Mouse (Mus musculus) liver, embryonic 13.5 days (tissue): Measurements from ENCODE around the gene Pde11a. TPM values are rescaled to one million over a fixed set of nuclear protein-coding genes. Genes with fewer than 3 reads are reported as not detected.

Source experiments
- ATAC-seq: fragments of 200-750 bp; cut with Nextera tagmentation; 2 replicates; pipeline ENCODE4 v1.8.0; 2017; ENCODE audit warnings: low read depth, mild to moderate bottlenecking, moderate number of reproducible peaks, moderate library complexity
- DNase-seq: peaks from one replicate; pipeline ENCODE4 v3.0.0; 2022
- H3K27ac ChIP-seq: fragments of 300-500 bp; sonication (generic); 2 replicates; pipeline ENCODE4 v1.5.1; 2015; ENCODE audit warnings: moderate library complexity, mild to moderate bottlenecking, inconsistent platforms
- H3K27me3 ChIP-seq: fragments of 300-500 bp; sonication (generic); 2 replicates; pipeline ENCODE4 v1.6.1; 2015; ENCODE audit warnings: mild to moderate bottlenecking, inconsistent platforms
- H3K36me3 ChIP-seq: fragments of 300-500 bp; sonication (generic); 2 replicates; pipeline ENCODE4 v1.6.1; 2015; ENCODE audit warnings: mild to moderate bottlenecking, inconsistent platforms
- H3K4me1 ChIP-seq: fragments of 300-500 bp; sonication (generic); replicated peaks from 2 replicates; pipeline ENCODE4 v1.6.1; 2015; ENCODE audit warnings: inconsistent platforms
- H3K4me2 ChIP-seq: fragments of 300-500 bp; sonication (generic); 2 replicates; pipeline ENCODE4 v1.6.1; 2015; ENCODE audit warnings: inconsistent platforms, mild to moderate bottlenecking, moderate library complexity
- H3K4me3 ChIP-seq: fragments of 300-500 bp; sonication (generic); replicated peaks from 2 replicates; pipeline ENCODE4 v1.5.1; 2015; ENCODE audit warnings: mild to moderate bottlenecking, inconsistent platforms
- H3K9ac ChIP-seq: fragments of 300-500 bp; sonication (generic); 2 replicates; pipeline ENCODE4 v1.6.1; 2015; ENCODE audit warnings: mild to moderate bottlenecking, inconsistent platforms
- H3K9me3 ChIP-seq: fragments of 300-500 bp; sonication (generic); replicated peaks from 2 replicates; pipeline ENCODE4 v1.6.1; 2016; ENCODE audit warnings: inconsistent platforms
- WGBS: fragments of 180-500 bp; shearing (Covaris S2); methylation state at CpG from one replicate; pipeline ENCODE4 v1.1.7; 2015; ENCODE audit not compliant: insufficient replicate concordance; 5-methylcytosine and 5-hydroxymethylcytosine counted together
- polyA plus RNA-seq: library from polyadenylated mRNA; unstranded; fragments of >200 nt; fragmentation: Nextera tagmentation; extraction: Ambion mirVana; gene quantifications from 2 replicates; pipeline ENCODE4 v1.2.1, GENCODE M21; 2015

The Pde11a gene
- polyA plus RNA-seq, 1 experiment from 2014 or later: not detected

- no peaks in the 10 kb centered on the region for H3K4me1 ChIP-seq
- WGBS: 27% methylated on average over 3 of the region's 3 CpGs
These were observed 205.6 kb downstream of the Pde11a start for GRCm38 (mm10) chr2:76132983-76133382.

DNA sequence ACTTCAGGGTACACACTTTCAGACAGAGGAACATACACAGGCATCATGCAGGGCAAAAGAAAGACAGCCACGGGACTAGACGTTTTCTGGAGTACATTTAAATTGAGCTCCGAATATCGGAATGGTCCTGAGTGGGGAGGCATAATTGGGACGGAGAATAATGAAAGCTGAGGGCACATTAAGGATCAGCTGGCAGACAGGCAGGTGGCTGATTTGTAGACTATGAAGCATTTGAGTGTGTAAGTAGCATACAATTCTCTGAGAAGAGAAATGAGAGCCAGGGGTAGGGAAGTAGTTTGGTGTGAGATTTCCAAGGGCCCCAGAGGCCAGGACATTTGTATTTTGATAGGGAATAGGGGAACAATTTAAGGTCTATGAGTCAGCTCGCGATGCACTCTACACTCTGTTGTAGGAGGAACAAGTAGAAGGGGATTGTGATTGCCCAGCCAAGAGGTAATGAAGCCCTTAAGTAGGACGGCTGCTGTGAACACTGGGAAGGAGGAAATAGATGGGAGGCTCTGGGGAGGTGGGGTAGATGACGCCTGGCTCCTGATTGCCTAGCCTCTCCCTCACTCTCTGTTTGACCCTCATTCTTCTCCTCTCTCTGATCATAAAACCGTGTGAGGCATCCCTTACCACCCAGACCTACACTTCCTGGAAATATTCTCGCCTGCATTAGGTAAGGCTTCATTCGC, 208.5 kb downstream of the Pde11a start:
- H3K36me3 ChIP-seq: no peaks in the 10 kb centered on the region
- H3K27ac ChIP-seq: no peak overlapping the region
- H3K4me2 ChIP-seq: no peak overlapping the region
- H3K9me3 ChIP-seq: no peaks in the 10 kb centered on the region
- no peaks in the 10 kb centered on the region for H3K4me1 ChIP-seq
- H3K9ac ChIP-seq: no peak overlapping the region
- 55% methylated on average over 12 of the region's 12 CpGs for WGBS
- ATAC-seq (no peak), DNase-seq (no peak)
- H3K4me3 ChIP-seq: no peak overlapping the region
- H3K27me3 ChIP-seq: no peaks in the 10 kb centered on the region

More at GRCm38 (mm10) chr2:76132983-76133382, 205.6 kb downstream of the Pde11a start:
- Histone ChIP-seq H3K4me3 (no peak overlapping the region), H3K9ac (no peak overlapping the region), H3K4me2 (no peak overlapping the region), H3K27ac (no peak overlapping the region), H3K9me3 (no peaks in the 10 kb centered on the region), H3K36me3 (no peaks in the 10 kb centered on the region), H3K27me3 (no peaks in the 10 kb centered on the region)
- ATAC-seq (no peak), DNase-seq (no peak)

DNA sequence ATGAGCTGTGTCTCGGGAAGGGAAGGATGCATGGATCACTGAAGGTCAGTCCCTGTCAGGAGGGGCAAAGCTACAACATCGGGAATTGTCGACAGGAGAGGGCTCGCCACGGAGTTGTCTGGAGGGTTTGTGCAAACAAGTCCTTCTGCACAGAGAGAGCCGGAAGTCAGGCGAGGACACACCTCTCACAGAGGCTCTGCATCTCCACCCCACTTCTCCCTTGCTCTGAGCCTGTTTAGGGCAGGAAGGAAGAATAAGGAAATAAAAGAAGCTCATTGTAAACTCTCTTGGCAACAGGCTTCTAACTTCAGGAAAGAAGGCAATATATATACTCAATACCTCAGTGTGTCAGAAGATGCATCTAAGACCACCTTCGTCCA, 209.5 kb downstream of the Pde11a start:
- DNase-seq (no peak), ATAC-seq (no peak)
- no peaks in the 10 kb centered on the region for H3K9me3 ChIP-seq
- no peaks in the 10 kb centered on the region for H3K4me1 ChIP-seq
- no peaks in the 10 kb centered on the region for H3K36me3 ChIP-seq
- WGBS: 31% methylated on average over 8 of the region's 8 CpGs
- H3K9ac ChIP-seq: no peak overlapping the region
- no peaks in the 10 kb centered on the region for H3K27me3 ChIP-seq
- no peak overlapping the region for H3K27ac ChIP-seq
- peak overlapping the region; percentile 14; the same call in 1 of the 2 replicates for H3K4me2 ChIP-seq
- H3K4me3 ChIP-seq: no peak overlapping the region

DNA sequence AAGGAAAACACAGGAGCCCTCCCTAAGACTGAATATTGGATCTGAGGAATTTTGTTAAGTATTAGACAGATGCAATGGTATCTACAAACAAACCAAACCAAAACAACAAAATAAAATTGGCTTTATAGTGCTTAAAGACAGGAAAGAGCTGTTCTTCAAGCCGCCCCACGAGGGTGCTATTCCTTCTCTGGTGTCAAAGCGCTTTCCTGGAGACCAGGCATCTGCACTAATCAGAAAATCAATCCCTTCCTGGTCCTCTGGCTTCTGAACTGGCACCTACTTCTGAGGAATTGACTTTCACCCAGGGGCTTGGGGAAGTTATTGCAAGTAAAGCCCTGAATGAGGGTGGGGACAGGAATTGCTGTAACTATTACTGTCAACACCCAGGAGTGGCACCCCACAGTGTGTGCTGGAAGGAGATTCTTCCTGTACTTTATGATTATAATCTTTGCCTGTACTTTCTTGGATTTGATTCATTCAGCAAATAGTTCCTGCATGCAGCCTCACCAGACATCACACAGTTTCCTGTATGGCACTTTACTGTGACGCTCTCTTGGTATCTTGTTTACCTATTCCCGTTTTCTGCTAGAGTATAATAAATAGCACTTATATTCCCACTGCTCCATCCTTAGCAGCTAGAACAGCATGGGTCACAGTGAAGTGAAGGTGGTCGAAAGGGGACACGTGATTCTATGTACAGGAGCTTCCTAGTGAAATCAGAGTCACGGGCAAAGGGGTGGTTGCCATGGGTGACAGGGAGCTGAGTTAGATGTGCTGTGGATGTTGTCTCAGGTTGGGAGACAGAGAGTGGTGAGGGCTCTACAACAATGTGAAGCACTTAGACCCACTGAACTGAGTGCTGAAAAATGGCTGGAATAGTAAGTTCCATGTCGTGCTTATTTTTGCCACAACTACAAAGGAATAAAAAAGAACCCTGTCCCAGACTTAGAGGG, 210.2 kb downstream of the Pde11a start:
- 43% methylated on average over 9 of the region's 9 CpGs for WGBS
- Histone ChIP-seq H3K36me3 (no peaks in the 10 kb centered on the region), H3K27me3 (no peaks in the 10 kb centered on the region), H3K4me1 (no peaks in the 10 kb centered on the region), H3K9ac (no peak overlapping the region), H3K4me3 (no peak overlapping the region), H3K4me2 (peak overlapping the region; percentile 14; the same call in 1 of the 2 replicates), H3K27ac (no peak overlapping the region), H3K9me3 (no peaks in the 10 kb centered on the region)
- ATAC-seq: no peak
- no peak for DNase-seq

DNA sequence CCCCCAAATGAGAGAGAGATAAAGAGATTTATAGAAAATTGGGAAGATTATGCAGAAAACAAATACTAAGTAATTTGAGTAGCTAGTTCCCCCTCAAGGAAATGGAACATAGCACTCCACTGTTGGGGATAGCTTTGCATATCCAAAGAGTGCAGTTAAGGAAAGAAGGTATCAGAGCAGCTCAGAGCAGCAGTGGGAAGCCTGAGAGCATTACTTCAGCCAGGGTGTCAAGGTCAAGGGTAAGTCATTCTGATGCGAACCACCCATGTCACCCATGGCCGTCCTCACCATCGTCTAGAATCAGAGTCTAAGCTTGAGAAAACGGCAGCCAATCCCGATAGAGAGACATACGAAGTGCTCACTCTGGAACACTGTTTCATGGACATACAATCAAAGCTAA, 211.9 kb downstream of the Pde11a start:
- H3K27me3 ChIP-seq: no peaks in the 10 kb centered on the region
- no peak overlapping the region for H3K9ac ChIP-seq
- H3K4me1 ChIP-seq: no peaks in the 10 kb centered on the region
- DNase-seq (no peak), ATAC-seq (no peak)
- no peak overlapping the region for H3K4me3 ChIP-seq
- no peak overlapping the region for H3K4me2 ChIP-seq
- 72% methylated on average over 6 of the region's 6 CpGs for WGBS
- H3K9me3 ChIP-seq: no peaks in the 10 kb centered on the region
- no peak overlapping the region for H3K27ac ChIP-seq
- H3K36me3 ChIP-seq: no peaks in the 10 kb centered on the region

DNA sequence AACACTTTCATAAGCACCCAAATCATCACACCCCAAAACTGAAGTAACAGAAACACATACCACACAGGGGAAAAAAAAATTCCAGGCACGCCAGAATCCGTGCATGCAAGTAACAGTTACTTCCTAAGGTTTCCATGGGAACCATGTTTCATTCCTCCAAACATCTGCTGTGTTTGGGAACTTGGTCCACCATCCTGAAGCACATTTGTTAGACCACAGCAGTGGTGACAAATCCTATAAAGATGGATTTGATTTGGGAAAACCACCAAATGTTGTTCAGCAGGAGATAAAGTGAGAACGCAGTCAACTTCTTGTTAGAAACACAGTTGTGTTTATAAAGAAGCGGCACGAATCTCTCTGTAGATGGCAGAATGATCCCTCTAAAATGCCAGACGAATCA, 213.8 kb downstream of the Pde11a start:
- DNase-seq: no peak
- H3K9me3 ChIP-seq: no peaks in the 10 kb centered on the region
- H3K4me3 ChIP-seq: no peak overlapping the region
- H3K36me3 ChIP-seq: no peaks in the 10 kb centered on the region
- no peak overlapping the region for H3K4me2 ChIP-seq
- no peaks in the 10 kb centered on the region for H3K27me3 ChIP-seq
- no peaks in the 10 kb centered on the region for H3K4me1 ChIP-seq
- no peak for ATAC-seq
- no peak overlapping the region for H3K27ac ChIP-seq
- H3K9ac ChIP-seq: no peak overlapping the region
- 69% methylated on average over 6 of the region's 6 CpGs for WGBS

DNA sequence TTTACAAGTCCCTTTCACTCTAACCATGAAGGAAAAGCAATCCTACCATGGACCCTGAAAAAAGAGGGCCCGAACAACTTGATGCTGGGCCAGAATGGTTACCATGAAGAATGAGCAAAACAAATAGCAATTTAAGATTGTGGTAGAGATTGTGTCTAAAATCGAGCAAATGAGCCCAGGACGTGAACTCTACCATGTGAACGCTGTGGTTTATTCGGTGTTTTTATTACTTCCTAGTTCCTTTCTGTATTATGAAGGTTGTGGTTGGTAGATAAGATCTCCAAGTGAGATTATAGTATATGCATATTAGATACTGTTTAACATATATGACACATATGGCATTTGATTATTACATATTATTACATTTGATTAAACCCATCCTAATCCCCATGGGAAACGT, 216.4 kb downstream of the Pde11a start:
- Histone ChIP-seq H3K27me3 (no peaks in the 10 kb centered on the region), H3K9me3 (no peaks in the 10 kb centered on the region), H3K4me3 (no peak overlapping the region), H3K9ac (no peak overlapping the region), H3K36me3 (no peaks in the 10 kb centered on the region), H3K27ac (no peak overlapping the region), H3K4me1 (no peaks in the 10 kb centered on the region), H3K4me2 (no peak overlapping the region)
- 57% methylated on average over 6 of the region's 6 CpGs for WGBS
- no peak for ATAC-seq
- DNase-seq: no peak

DNA sequence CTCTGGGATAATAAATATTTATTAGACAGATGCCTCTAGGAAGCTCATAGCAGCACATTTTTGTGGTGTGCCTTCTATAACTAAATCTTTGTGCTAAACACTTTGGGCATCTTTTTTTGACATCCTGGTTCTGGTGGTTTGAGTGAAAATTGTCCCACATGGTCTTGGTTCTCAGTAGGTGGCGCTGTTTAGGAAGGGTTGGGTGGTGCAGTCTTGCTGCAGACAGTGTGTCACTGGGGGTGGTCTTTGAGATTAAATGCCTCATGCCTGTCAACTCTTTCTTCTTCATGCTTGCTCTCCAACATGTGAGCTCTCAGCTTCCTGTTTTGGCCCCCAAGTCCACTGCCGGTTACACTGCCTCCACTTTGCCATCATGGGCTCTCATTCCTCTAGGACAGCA, 218.7 kb downstream of the Pde11a start:
- Histone ChIP-seq H3K9ac (no peak overlapping the region), H3K36me3 (no peaks in the 10 kb centered on the region), H3K9me3 (no peaks in the 10 kb centered on the region), H3K4me3 (no peak overlapping the region), H3K27ac (no peak overlapping the region), H3K4me1 (no peaks in the 10 kb centered on the region), H3K27me3 (no peaks in the 10 kb centered on the region), H3K4me2 (no peak overlapping the region)
- 52% methylated on average over 2 of the region's 2 CpGs for WGBS
- ATAC-seq: no peak
- DNase-seq: no peak

GRCm38 (mm10) chr2:76118491-76118890, 220.1 kb downstream of the Pde11a start:
- H3K4me1 ChIP-seq: no peaks in the 10 kb centered on the region
- no peak overlapping the region for H3K4me2 ChIP-seq
- DNase-seq (no peak), ATAC-seq (no peak)
- no peaks in the 10 kb centered on the region for H3K27me3 ChIP-seq
- no peaks in the 10 kb centered on the region for H3K9me3 ChIP-seq
- no peak overlapping the region for H3K4me3 ChIP-seq
- H3K36me3 ChIP-seq: no peaks in the 10 kb centered on the region
- no peak overlapping the region for H3K9ac ChIP-seq
- WGBS: 43% methylated on average over 5 of the region's 5 CpGs
- no peak overlapping the region for H3K27ac ChIP-seq

DNA sequence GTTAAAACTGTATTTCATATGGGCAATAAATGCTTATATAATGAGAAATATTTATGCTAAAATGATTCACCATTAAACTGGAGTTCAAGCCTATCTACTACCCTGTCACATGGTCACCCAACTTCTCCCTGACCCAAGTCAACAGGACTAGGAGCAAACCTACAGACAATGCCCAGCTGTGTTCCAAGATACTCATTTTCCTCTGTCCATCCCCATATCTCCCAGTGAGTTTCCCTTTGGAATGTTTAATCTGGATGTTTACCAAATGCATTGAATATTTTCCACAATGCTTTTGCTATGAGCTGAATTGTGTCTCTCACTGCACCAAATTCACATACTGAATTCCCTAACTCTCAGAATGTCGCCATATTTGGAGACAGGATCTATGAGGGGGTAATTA, 221.4 kb downstream of the Pde11a start:
- ATAC-seq: no peak
- Histone ChIP-seq H3K4me2 (no peak overlapping the region), H3K36me3 (no peaks in the 10 kb centered on the region), H3K4me3 (no peak overlapping the region), H3K9me3 (no peaks in the 10 kb centered on the region), H3K27ac (no peak overlapping the region), H3K27me3 (no peaks in the 10 kb centered on the region), H3K9ac (no peak overlapping the region), H3K4me1 (no peaks in the 10 kb centered on the region)
- no peak for DNase-seq
- WGBS: 51% methylated on average over 1 of the region's 1 CpGs

DNA sequence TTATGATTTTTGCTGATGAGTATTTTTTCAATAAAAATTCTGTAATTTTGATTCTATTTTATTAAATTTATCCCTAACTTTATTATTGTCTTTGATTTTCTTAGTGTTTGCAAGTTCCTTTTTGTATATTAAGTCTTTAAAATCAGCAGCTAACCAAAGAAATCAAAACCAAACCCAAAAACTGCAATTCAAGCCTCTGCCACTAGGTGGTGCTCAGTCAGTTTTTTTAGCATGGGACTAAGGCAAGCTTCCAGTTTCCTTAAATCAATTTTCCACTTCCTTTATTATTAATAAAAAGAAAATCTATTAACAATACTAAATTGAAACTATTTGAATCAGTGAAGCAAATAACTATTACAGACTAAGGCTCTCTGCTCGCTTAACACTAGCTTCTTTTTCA, 222.9 kb downstream of the Pde11a start:
- no peak overlapping the region for H3K4me2 ChIP-seq
- no peak overlapping the region for H3K27ac ChIP-seq
- ATAC-seq: no peak
- peak; percentile 9 for DNase-seq
- no peaks in the 10 kb centered on the region for H3K36me3 ChIP-seq
- H3K27me3 ChIP-seq: no peaks in the 10 kb centered on the region
- H3K4me3 ChIP-seq: no peak overlapping the region
- H3K4me1 ChIP-seq: no peaks in the 10 kb centered on the region
- no peak overlapping the region for H3K9ac ChIP-seq
- H3K9me3 ChIP-seq: no peaks in the 10 kb centered on the region
- whole genome bisulfite sequencing: 24% methylated on average over 1 of the region's 1 CpGs
